Mouse (Mus musculus): ENCODE data around the gene Ddn. TPM values are rescaled to one million over a fixed set of nuclear protein-coding genes. Genes with fewer than 3 reads are reported as not detected.
"Not testable (repeated sequence)": the region's sequence is repeated elsewhere in the genome, so short reads cannot be mapped to it uniquely, and the experiment has no call there.

The Ddn gene
- total RNA-seq, 2 experiments from 2014 or later, result 0.22 to 0.35 TPM

DNA sequence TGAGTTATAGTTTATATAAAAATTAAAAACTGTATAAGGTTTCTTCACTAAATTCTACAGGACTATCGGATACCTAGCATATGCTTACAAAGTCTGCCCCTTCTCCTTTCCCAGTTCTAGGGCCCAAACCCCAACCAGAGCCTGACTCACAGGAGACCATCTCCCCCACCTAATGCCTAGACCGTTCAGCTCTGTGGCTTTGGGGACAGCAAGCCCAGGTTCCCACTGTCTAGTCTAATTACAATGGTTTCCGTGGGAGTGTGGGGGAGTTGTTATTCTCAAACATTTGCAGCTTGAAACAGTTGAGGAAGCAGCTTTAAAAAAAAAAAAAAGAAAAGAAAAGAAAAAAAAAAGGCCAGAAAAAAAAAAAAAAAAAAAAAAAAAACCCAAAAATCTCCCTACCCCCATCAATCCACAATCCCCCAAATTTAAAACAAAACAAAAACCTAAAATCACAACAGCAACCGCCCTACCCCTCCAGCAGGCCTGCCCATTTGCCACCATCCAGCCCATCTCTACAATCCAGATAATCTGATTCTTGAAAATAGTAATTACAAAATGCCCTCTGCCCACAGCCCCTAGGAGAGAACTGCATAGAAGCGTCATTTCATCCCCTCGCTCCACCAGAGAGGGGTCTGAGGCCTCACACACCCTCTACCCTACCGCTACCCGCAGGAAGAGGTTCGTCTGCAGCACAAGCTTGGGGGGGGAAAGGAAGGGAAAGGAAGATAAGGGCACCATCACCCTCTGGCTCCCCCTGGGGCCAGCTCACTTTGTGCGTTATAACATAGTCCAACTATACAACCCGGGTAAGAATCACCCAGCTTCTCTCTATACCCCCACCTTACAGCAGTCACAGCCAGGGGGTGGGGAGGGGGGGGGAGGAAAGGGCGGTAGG lies 23.1 kb upstream of the Ddn start:
- intact Hi-C loops (cut with DNase I), result loop anchor here (1.0 kb wide), 1 partner anchor 38 kb away; no protein-coding TSS in a partner anchor
- no peak for DNase-seq

DNA sequence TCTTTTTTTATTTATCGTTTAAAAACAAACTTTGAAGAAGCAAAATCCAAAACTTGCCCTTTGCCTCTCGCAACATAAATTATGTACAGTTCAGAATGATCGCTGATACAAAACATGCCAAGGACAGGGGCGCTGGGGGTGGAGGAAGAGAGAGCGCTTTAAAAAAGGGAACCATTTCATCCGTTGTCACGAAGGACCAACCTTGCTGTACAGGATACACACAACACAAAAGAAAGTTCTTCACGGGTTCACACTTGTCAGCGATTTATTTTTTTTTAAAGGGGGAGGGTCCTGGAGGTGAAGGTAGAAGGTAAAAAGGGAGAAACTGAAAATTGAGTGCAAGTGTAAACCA lies 22.4 kb upstream of the Ddn start:
- intact Hi-C loops (cut with DNase I), result loop anchor here (1.0 kb wide), 2 partner anchors 39 to 169 kb away; partner anchors contain the start of gene Ddx23
- no peak for DNase-seq

DNA sequence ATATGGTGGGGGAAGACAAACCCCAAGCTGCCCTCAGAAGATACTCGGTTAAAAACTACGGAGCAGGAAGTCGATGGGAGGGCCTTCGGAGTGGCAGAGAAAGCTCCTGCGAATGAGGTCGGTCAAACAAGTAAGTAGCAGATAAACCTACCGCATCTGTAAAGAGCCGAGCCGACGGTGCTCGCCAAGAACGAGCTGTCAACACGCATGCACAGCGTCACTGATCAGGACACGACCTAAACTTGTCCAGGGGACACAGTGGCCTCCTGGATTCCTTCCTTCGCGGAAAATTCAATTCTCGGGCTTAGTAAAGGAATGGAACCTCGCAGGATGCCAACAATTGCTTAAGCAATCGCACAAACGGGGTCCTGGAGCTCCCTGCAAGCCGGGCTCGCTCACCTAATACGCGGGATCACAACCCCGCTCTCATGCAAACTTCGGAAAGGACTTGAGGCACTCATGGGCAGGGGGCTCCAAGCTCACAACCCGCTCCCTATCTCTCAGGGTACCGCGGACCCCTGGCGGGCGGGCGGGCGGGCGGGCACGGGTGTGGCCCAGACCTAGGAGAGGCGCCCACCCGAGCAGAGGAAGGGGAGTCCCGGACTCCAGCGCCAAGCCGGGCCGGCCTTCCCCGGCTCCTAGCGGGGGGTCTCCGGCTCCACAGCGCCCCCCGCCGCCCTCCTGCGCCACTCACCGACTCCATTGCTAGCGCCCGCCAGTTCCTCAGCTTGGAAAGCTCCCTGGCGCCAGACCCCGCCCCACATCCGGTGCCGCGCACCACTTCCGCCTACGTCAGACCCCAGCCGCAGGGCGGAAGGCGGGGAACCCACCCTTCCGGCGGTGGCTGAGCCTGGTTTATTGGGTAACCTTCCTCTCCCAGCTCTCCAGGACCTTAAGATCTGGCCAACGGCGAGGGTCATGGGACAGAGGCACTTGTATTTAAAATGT lies 21.7 kb upstream of the Ddn start, which contains the start of gene Prkag1:
Gene Prkag1 (minus strand): TSS at position 786 of the 948 bp plus-strand sequence.
- DNase-seq, result peak; percentile 97 to 98
- intact Hi-C loops (cut with DNase I), result loop anchor here (1.0 kb wide), 1 partner anchor 169 kb away; the partner anchor contains the start of gene Ddx23

DNA sequence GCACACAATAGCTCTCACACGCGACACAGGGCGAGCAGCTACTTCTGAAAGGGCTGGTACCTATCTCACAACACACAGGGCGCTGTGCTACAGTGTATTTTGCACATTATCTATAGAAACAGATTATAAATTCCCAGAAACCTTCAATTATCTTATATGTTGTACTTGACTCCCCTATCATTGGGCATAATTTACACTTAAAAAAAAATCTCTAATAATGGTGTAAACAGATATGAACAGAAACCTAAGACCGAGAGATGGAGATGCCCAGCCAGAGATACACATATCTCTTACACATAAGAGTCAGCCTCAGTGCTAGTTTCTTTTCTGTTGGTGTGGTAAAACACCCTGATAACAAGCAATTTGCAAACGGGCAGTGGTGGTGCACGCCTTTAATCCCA lies 18.3 kb upstream of the Ddn start:
- no peak for DNase-seq
- intact Hi-C loops (cut with DNase I), result no loop called here

DNA sequence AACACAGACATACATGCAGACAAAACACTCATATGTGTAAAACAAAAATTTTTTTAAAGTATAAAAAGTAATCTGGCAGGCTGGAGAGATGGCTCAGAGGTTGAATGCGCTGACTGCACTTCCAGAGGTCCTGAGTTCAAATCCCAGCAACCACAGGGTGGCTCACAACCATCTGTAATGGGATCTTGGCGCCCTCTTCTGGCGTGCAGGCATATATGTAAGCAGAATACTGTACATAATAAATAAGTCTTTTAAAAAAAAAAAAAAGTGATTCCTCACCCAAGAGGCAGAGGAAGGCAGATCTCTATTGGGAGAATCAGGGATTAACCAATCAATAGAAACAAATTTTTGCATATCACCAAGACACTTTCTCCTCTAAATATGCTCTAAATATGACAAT lies 14.1 kb upstream of the Ddn start:
- intact Hi-C loops (cut with DNase I), result no loop called here
- no peak for DNase-seq

DNA sequence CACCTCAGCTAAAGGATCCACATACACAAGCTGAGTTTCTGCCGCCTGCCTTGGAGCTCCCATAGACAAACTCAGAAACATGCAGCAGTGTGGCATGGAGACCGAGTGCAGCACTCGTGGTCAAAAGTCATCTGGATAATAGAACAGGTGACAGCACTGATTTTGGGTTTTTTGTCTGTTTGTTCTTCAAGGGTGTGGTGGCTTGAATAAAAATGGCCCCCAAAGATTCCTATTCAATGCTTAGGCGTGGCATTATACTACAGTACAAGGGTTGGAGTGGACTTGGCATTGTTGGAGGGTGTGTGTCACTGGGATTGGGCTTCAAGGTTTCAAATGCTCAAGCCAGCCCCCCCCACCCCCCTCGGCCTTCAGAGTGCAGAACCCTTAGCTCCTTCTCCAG lies 12.9 kb upstream of the Ddn start:
- intact Hi-C loops (cut with DNase I), result no loop called here
- no peak for DNase-seq

DNA sequence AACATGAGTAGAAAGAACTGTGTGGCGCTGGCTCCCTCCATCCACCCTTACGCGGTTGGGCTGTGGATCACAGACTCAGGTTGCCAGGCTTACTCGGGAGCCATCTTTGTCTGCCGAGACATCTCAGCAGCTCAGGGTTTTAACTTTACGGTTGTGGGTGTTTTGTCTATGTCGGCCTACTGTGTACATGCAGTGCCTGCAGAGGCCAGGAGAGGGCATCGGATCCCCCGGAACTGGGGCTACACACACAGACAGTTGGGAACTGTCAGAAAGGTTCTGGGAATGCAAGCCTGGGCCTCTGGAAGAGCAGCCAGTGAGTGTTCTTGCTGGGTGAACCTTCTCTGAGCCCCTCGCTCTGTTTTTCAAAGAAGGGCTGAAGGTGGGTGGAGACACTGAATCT lies 12.1 kb upstream of the Ddn start:
- intact Hi-C loops (cut with DNase I), result no loop called here
- DNase-seq, result no peak

DNA sequence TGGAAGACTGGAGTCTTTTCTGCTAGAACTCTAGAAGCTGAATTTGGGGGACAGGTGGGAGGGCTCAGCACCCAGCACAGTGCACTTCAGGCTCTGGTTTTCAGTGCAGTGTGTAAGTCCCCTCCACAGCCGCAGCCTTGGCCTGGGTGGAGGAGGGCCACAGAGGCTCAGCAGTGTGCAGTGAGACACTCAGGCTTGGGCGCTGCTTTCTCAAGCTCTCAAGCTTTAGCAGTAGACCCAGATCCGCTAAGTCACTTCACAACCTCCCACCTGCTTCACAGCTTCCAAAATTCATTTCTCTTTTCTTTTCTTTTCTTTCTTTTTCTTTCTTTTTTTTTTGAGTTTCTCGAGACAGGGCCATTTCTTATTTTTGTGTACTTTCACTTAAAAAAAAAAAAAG lies 11.6 kb upstream of the Ddn start:
- DNase-seq, result no peak
- intact Hi-C loops (cut with DNase I), result no loop called here

DNA sequence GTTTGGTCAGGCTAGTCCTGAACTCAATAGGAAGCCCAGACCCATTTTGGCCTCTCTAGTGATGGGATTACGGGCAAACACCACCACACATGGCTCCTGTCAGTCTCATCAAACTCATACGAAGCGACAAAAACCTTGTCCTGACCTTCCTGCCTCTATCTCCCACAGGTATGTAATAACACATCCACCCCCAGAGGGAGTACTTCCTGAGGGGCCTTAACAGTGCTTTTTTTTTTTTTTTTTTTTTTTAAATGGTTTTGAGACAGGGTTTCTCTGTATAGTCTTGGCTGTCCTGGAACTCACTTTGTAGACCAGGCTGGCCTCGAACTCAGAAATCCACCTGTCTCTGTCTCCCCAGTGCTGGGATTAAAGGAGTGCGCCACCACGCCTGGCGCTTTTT lies 8.9 kb upstream of the Ddn start:
- DNase-seq, result no peak
- intact Hi-C loops (cut with DNase I), result no loop called here

DNA sequence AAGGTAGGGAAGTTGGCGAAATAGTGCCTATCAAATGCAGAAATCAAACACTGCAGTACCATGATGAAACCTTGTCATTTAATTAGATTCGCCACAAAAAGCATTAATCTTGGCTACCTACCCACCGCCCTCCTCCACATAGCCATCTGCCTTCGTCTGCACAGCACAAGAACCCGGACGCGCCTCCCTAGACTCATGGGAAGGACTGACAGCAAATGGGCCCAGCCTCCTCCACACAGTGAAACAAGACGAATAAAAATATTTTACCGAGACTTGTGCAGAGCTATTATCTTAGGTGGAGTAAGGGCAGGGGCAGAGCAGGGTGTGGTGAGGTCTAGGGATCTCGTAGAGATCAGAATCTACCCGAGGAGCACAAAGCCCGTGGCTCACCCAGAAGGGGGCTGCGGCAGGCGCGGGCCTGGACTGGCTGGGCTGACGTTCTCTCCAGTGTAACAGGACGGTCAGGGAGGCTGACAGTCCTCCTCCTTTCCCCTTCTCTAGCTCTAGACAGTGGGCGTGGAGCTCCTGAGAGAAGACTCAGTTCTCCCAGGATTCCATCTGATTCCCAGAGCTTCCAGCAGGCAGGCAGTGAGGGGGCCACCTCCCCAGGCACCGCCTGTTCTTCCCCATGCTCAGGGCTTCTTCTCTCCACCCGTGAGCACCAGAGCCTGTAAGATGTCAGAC lies 3.6 kb upstream of the Ddn start:
- DNase-seq, result no peak
- intact Hi-C loops (cut with DNase I), result no loop called here

DNA sequence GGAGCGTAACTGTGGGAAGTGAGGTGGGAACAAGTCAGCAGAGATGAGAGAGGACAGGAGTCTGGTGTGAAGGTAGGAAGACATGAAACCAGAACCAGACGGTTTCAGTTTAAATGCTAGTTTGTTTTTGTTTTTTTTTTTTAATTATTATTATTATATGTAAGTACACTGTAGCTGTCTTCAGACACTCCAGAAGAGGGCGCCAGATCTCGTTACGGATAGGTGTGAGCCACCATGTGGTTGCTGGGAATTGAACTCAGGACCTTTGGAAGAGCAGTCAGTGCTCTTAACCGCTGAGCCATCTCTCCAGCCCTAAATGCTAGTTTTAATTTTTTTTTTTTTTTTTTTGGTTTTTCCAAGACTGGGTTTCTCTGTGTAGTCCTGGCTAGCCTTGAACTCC lies 922 bp upstream of the Ddn start:
- intact Hi-C loops (cut with DNase I); DNase-seq: not testable (repeated sequence)

DNA sequence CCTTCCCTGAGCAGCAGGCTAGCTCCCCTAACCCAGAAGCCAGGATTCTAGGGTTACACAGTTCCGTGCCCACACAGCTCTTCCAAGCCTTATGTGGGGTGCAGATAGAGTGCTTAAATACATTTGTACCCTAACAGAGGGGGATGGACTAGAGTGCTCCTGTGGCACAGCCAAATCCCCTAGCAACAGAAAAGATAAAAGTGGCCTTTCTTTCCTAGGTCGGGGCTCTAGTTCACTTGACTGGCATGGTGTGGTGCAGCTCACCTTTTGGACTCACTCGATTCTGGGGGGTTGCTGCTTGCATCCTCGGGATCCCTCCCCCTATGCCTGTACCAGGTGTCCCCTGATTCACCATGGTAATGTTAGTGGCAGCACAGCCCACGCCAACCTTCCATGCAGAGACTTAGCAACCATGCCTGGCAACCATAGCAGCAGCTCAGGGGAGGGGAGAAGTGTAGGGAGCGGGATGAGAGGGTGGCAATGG lies 597 bp downstream of the Ddn start:
- no peak for DNase-seq
- intact Hi-C loops (cut with DNase I), result no loop called here

DNA sequence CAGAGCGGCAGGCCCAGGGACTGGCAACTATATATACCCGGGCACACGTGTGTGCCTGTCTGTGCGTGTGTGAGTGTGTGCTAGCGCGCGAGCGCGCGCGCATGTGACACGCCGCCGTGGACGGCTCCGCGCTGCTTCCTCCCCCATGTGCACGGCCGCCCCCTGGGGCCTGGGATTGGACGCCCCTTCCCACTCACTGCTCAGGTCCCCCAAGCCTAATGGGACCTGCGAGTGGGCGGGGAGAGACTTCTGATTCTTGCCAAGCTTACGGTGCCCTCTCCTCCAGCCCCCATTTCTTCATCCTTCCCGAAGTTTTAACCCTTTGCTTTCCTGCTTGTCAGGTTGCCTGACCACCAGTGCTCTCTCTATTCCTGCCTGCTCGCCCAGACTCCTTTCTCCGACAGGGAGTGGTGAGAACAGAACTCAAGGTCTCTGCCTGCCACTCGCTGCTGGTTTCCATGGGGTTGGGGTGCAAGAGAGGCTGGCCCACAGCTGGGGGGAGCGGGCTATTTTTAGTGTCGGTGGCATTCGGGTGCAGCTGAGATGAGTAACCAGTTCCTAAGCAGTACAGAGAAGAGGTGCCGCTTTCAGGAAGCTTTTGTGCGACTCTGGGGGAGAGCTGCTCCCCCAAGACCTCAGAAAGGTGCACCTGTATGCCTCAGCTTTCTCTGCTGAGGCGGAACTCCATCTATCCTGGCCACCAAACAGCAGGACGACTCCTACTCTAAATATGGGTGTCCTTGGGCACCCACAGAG lies 1.2 kb downstream of the Ddn start:
- no peak for DNase-seq
- intact Hi-C loops (cut with DNase I), result no loop called here

DNA sequence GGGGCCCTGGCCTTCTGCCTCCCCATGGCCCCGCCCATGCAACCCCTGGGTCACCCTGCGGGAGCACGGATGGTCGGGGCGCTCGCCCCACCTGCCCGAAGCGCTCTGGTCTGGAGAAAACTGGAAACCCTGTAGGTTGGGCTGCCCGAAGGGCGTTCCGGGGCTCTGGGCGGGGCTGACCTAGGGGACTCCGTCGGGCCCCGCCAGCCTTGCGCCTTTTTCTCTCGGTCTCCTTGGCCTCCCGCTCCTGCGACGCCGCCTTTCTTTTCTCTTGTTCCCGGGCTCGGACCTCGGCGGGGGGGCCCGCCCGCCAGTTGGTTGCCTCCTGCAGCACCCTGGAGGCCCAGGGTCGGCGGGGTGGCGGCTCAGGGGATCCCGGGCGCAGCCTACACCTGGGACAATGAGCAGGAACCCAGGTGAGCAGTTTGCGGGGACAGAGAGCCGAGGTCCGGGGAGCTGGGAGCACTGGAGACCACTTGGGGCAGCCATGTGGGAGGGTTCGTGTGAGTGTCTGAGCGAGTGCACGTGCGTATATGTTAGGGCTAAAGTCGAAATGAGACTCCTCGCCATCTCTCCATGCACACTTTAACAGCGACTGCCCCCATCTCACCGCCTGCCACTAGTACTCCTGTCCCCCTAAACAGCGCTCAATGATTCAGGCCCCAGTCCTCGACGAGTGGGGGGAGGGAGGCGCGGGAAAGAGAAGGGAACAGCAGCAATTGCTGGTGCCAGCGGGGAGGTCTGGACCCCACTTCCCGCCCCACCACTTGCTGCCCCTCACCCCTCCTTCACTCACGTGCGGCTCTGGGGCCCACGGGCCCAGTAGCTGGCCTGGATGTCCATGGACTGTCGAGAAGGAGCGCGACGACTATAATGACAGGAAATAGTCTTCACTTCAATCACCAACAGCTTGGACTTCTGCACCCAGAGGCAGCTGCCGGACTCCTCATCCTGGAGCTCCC lies 2.2 kb downstream of the Ddn start:
- no peak for DNase-seq
- intact Hi-C loops (cut with DNase I), result no loop called here

DNA sequence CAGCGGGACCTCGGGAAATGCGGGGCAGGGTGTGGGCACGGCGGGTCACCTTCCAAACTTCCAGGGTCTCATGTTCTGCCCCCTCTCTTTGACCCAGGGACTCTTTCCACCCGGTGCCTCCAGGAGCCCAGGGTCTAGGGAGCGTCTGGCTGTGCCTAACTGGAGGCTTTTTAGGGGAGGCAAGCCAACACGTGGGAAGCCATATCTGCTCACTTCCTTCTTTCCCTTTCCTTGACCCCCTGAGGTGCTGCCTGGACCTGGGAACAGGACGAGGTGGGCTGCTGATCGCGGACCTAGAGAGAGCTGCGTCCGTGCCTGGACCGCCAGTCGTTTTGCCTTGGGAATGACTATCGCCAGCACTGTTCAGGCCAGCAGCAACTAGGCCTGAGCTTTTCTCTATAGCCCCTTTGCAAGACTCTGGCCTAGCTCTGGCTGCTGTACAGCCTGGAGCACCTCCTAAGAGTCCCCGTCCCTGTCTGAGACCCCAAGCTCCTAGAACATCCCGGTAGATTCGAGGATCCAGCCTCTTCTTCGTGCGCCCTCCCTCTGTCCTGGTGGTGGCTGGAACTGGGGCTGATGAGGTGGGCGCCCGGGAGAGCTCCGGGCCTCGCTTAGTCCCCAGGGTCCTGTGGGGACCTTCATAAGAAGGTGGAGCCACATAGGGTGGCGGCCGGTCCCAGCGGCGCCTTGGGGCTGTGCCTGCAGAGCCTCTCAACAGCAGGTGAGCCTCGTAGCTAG lies 3.0 kb downstream of the Ddn start:
- DNase-seq, result no peak
- intact Hi-C loops (cut with DNase I), result no loop called here

DNA sequence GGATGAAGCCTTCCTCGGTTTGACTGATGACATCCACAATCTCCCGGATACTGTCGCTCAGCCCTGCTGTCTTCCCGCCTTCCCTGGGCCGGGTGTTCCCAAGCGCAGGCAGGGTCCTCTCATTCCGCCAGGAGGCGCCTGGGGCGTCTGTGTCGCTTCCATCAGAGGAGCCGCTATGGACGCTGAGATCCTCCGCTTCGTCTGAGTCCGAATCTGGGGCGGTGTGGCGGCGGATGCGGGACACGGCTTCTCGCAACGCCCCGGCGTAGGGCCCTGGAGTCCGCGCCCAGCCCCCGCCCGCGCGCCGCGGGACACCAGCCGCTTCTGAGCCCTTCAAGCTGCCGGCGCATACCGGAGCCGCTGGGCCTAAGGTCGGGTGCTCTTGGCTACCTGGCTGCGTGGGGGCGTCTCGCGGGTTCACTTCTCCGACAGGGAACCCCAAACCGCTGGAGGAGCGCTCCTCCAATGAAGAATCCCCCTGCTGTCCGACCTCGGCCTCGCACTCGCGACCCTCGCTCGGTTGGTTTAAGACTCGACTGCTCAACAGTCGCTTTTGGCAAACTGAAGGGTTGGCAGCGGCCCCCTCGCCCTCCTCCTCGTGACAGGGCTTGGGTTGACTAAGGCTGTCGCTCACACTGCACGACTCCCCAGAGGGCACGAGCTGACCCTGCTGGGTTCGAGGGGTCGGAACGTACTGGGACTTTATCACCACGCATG lies 3.8 kb downstream of the Ddn start:
- intact Hi-C loops (cut with DNase I), result no loop called here
- DNase-seq, result peak; percentile 70 to 75

DNA sequence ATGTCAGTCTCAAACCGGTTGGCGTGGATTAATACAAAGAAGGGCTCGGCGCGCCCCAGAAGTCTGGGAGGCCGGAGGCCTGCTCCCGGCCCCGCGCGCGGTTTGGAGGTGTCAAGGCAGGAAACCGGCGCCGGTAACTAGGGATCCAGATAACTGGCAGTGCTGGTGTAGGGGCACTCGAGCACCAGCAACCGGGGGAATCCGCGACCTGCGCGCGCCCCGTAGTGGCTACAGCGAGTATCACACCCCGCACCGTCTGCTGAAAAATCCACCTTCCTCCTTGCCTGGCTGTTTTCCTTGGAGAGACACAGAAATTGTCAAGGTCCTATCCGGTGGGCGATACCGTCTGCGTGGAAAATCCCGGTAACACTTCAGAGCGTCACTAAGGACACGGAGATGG lies 5.2 kb downstream of the Ddn start:
- intact Hi-C loops (cut with DNase I), result no loop called here

More for the DNA sequence above, 5.2 kb downstream of the Ddn start:
- peak; percentile 82 to 89 for DNase-seq
